Mouse (Mus musculus): ENCODE results near the gene Nfya. TPM values are rescaled to one million over a fixed set of nuclear protein-coding genes. Genes with fewer than 3 reads are reported as not detected.
A peak's percentile ranks its signal among the peaks of the same experiment; 100 is the strongest.
"Not testable (repeated sequence)": the region's sequence is repeated elsewhere in the genome, so short reads cannot be mapped to it uniquely, and the experiment has no call there.

The Nfya gene
- polyA plus RNA-seq, 1 experiment = 63.7 TPM

GRCm38 (mm10) chr17:48355822-48356221 lies 53.9 kb downstream of the Nfya start:
- no peak overlapping the region for H3K4me3 ChIP-seq (ENCODE audit: insufficient read depth, low read length)
- TF ChIP-seq CTCF (IDR thresholded peaks at IDR 0.05; ENCODE audit: low read depth, low read length) (no peak), POLR2A (IDR thresholded peaks at IDR 0.05; ENCODE audit: borderline replicate concordance, low read depth, low read length) (no peak)

GRCm38 (mm10) chr17:48352976-48353375 lies 56.7 kb downstream of the Nfya start:
- H3K27ac ChIP-seq (ENCODE audit: insufficient read depth, low read depth, low read length); H3K4me3 ChIP-seq (ENCODE audit: insufficient read depth, low read length): not testable (repeated sequence)
- peaks cover 58% of the 10 kb centered on the region for H3K4me1 ChIP-seq (ENCODE audit: control insufficient read depth, insufficient read depth, low read length)

More at GRCm38 (mm10) chr17:48355822-48356221, 53.9 kb downstream of the Nfya start:
- peak overlapping the region; percentile 94 for H3K27ac ChIP-seq (ENCODE audit: insufficient read depth, low read depth, low read length)
- H3K4me1 ChIP-seq (ENCODE audit: control insufficient read depth, insufficient read depth, low read length) = peaks cover 42% of the 10 kb centered on the region

DNA sequence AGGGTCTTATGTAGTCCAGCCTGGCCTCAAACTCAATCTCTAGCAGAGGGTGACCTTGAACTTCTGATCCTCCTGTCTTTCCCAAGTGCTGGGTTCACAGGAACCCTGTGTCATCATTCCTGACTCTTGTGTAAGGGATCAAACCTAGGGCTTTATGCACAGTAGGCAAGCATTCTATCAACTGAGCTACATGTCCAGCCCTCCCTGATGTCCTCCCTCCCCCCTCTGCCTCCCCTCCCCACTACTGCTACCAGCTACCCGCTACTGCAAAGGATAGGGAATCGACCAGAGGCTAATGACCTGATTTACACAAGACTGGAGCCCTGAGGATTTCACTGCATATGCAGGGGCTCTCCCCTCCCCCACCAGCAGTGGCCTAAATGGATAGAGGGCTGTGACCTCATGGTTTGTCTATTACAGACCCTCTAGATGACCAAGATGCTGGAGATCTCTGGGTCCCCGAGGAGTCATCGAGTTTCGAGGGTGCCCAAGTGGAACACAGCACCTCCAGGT lies 59.0 kb downstream of the Nfya start:
- no peak overlapping the region for H3K27ac ChIP-seq (ENCODE audit: insufficient read depth, low read depth, low read length)
- no peak overlapping the region for H3K4me3 ChIP-seq (ENCODE audit: insufficient read depth, low read length)
- no peak for TF ChIP-seq POLR2A (IDR thresholded peaks at IDR 0.05; ENCODE audit: borderline replicate concordance, low read depth, low read length)
- no peak for TF ChIP-seq CTCF (IDR thresholded peaks at IDR 0.05; ENCODE audit: low read depth, low read length)
- H3K4me1 ChIP-seq (ENCODE audit: control insufficient read depth, insufficient read depth, low read length) = peaks cover 54% of the 10 kb centered on the region

- Histone ChIP-seq H3K27ac (ENCODE audit: insufficient read depth, low read depth, low read length) (peak overlapping the region; percentile 95), H3K4me1 (ENCODE audit: control insufficient read depth, insufficient read depth, low read length) (peaks cover 37% of the 10 kb centered on the region), H3K4me3 (ENCODE audit: insufficient read depth, low read length) (peak overlapping the region; percentile 78)
- TF ChIP-seq CTCF (IDR thresholded peaks at IDR 0.05; ENCODE audit: low read depth, low read length) (no peak), POLR2A (IDR thresholded peaks at IDR 0.05; ENCODE audit: borderline replicate concordance, low read depth, low read length) (no peak)
Measured at GRCm38 (mm10) chr17:48347287-48347686, 62.4 kb downstream of the Nfya start.

DNA sequence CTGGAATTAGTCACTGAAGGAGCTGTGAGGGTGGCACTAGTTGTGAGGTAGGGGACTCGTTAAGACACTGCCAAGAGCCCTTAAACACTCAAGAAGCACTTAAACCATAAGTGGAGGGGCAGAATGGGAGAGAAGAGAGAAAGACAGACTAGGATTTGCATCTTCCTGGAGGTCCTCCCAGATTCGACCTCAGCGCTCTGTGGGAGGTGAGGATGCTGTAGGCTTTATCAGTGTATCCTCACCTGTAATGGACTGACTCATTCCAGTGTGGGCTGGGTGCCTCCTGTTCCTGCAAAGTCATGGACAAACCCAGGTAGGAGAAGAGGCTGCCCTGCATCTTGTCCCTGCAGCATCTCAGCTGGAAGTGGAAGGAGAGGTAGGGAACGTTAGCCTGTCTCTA lies 62.9 kb downstream of the Nfya start:
- Histone ChIP-seq H3K4me3 (ENCODE audit: insufficient read depth, low read length) (peak overlapping the region; percentile 78), H3K27ac (ENCODE audit: insufficient read depth, low read depth, low read length) (peak overlapping the region; percentile 95), H3K4me1 (ENCODE audit: control insufficient read depth, insufficient read depth, low read length) (peaks cover 35% of the 10 kb centered on the region)
- TF ChIP-seq POLR2A (IDR thresholded peaks at IDR 0.05; ENCODE audit: borderline replicate concordance, low read depth, low read length) (no peak), CTCF (IDR thresholded peaks at IDR 0.05; ENCODE audit: low read depth, low read length) (no peak)

- Histone ChIP-seq H3K4me1 (ENCODE audit: control insufficient read depth, insufficient read depth, low read length) (peaks cover 36% of the 10 kb centered on the region), H3K4me3 (ENCODE audit: insufficient read depth, low read length) (peak within 1 kb of the TSS; percentile 78), H3K27ac (ENCODE audit: insufficient read depth, low read depth, low read length) (peak within 1 kb of the TSS; percentile 95)
- TF ChIP-seq CTCF (IDR thresholded peaks at IDR 0.05; ENCODE audit: low read depth, low read length) (no peak), POLR2A (IDR thresholded peaks at IDR 0.05; ENCODE audit: borderline replicate concordance, low read depth, low read length) (no peak)
Measured at GRCm38 (mm10) chr17:48346231-48346630, 63.5 kb downstream of the Nfya start, which contains the start of gene Trem2. Gene Trem2 (plus strand): TSS chr17:48346401.

DNA sequence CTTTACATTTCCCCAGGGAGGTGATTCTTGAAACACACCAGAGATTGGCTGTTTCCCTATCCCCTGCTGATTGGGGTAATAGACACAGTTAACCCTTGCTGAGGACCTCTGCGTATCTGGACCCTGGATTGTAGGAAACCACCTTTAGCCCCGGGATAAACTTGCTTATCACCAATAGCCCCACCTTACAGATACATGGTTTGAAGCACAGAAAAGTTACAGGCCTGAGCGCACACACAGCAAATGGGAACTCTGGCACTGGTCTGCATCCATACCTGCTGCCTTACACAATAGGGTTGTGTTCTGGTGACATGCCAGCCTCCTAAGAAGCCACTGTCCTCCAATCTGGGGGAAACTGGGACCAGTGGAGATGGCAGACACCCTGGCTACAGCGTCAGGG lies 63.9 kb downstream of the Nfya start:
- Histone ChIP-seq H3K27ac (ENCODE audit: insufficient read depth, low read depth, low read length) (peak overlapping the region; percentile 95), H3K4me1 (ENCODE audit: control insufficient read depth, insufficient read depth, low read length) (peaks cover 33% of the 10 kb centered on the region), H3K4me3 (ENCODE audit: insufficient read depth, low read length) (peak overlapping the region; percentile 78)
- TF ChIP-seq CTCF (IDR thresholded peaks at IDR 0.05; ENCODE audit: low read depth, low read length) (no peak), POLR2A (IDR thresholded peaks at IDR 0.05; ENCODE audit: borderline replicate concordance, low read depth, low read length) (no peak)

GRCm38 (mm10) chr17:48343065-48343464 lies 66.6 kb downstream of the Nfya start:
- Histone ChIP-seq H3K4me1 (ENCODE audit: control insufficient read depth, insufficient read depth, low read length) (peaks cover 17% of the 10 kb centered on the region), H3K27ac (ENCODE audit: insufficient read depth, low read depth, low read length) (no peak overlapping the region), H3K4me3 (ENCODE audit: insufficient read depth, low read length) (no peak overlapping the region)
- TF ChIP-seq POLR2A (IDR thresholded peaks at IDR 0.05; ENCODE audit: borderline replicate concordance, low read depth, low read length) (no peak), CTCF (IDR thresholded peaks at IDR 0.05; ENCODE audit: low read depth, low read length) (no peak)

DNA sequence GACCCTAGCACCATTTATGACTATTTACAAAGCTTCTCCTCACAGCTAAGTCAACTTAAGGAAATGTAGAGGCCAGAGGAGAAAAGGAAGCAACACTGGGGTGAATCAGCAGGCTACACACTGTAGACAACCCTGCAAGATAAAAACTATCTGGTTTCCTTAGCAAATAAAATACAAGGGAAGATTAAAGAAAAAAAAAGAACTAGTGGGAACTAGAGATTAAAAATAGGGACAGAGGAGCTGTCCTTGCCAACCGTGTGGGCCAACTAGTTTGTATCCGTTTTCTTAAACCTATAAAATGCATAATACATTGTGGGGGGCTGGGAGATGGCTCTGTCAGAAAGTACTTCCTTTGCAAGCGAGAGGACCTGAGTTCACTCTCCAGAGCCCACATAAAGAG lies 67.8 kb downstream of the Nfya start:
- Histone ChIP-seq H3K27ac (ENCODE audit: insufficient read depth, low read depth, low read length) (peak overlapping the region; percentile 4; the same call in 1 of the 2 replicates), H3K4me3 (ENCODE audit: insufficient read depth, low read length) (no peak overlapping the region), H3K4me1 (ENCODE audit: control insufficient read depth, insufficient read depth, low read length) (peaks cover 19% of the 10 kb centered on the region)
- TF ChIP-seq POLR2A (IDR thresholded peaks at IDR 0.05; ENCODE audit: borderline replicate concordance, low read depth, low read length) = no peak
- TF ChIP-seq CTCF (IDR thresholded peaks at IDR 0.05; ENCODE audit: low read depth, low read length) = no peak

- Histone ChIP-seq H3K4me3 (ENCODE audit: insufficient read depth, low read length) (no peak overlapping the region), H3K4me1 (ENCODE audit: control insufficient read depth, insufficient read depth, low read length) (peaks cover 11% of the 10 kb centered on the region), H3K27ac (ENCODE audit: insufficient read depth, low read depth, low read length) (no peak overlapping the region)
- no peak for TF ChIP-seq CTCF (IDR thresholded peaks at IDR 0.05; ENCODE audit: low read depth, low read length)
Measured at GRCm38 (mm10) chr17:48340267-48340666, 69.4 kb downstream of the Nfya start.

Other genes starting within 250 kb of the Nfya start
- 11.0 and 14.9 TPM in 2 replicates for gene A530064D06Rik, start 242.6 kb downstream of the Nfya start, polyA plus RNA-seq (2012; ENCODE audit: insufficient read depth, insufficient read length, missing spikeins)
- not detected in 2 replicates for gene Trem1, start 177.1 kb downstream of the Nfya start, polyA plus RNA-seq (2012; ENCODE audit: insufficient read depth, insufficient read length, missing spikeins)
- not detected in 2 replicates for gene Trem3, start 162.1 kb downstream of the Nfya start, polyA plus RNA-seq (2012; ENCODE audit: insufficient read depth, insufficient read length, missing spikeins)
- gene Treml4, start 145.6 kb downstream of the Nfya start, polyA plus RNA-seq (2012; ENCODE audit: insufficient read depth, insufficient read length, missing spikeins) = 0.45 and 0.63 TPM in 2 replicates
- 0.48 and 0.56 TPM in 2 replicates for gene Treml2, start 110.4 kb downstream of the Nfya start, polyA plus RNA-seq (2012; ENCODE audit: insufficient read depth, insufficient read length, missing spikeins)
- gene B430306N03Rik, start 93.8 kb downstream of the Nfya start, polyA plus RNA-seq (2012; ENCODE audit: insufficient read depth, insufficient read length, missing spikeins) = 18.8 and 19.0 TPM in 2 replicates
- 859 and 887 TPM in 2 replicates for gene Trem2, start 63.5 kb downstream of the Nfya start, polyA plus RNA-seq (2012; ENCODE audit: insufficient read depth, insufficient read length, missing spikeins)
- gene Treml1, start 50.0 kb downstream of the Nfya start, polyA plus RNA-seq (2012; ENCODE audit: insufficient read depth, insufficient read length, missing spikeins) = 7.6 TPM in 2 replicates
- gene Oard1, start 108 bp upstream of the Nfya start, polyA plus RNA-seq (2012; ENCODE audit: insufficient read depth, insufficient read length, missing spikeins) = 29.3 and 38.4 TPM in 2 replicates
- not detected in 2 replicates for gene Apobec2, start 23.0 kb upstream of the Nfya start, polyA plus RNA-seq (2012; ENCODE audit: insufficient read depth, insufficient read length, missing spikeins)
- not detected in 2 replicates for gene Tspo2, start 41.6 kb upstream of the Nfya start, polyA plus RNA-seq (2012; ENCODE audit: insufficient read depth, insufficient read length, missing spikeins)
- gene Unc5cl, start 45.0 kb upstream of the Nfya start, polyA plus RNA-seq (2012; ENCODE audit: insufficient read depth, insufficient read length, missing spikeins) = not detected in 2 replicates

Data from bone marrow macrophage, adult 2 months (primary cell).